Comparison of ENCODE assay signal across 21 mouse cellular contexts in genomic region chr12:33968898-33969178, GRCm38 (mm10). TPM values are rescaled to one million over a fixed set of nuclear protein-coding genes. Genes with fewer than 3 reads are reported as not detected.
DNase-seq lines count a peak whose midpoint lies in the region; ATAC-seq and TF ChIP-seq lines count a peak whose summit lies in the region.
"Had no signal": no experiment of that assay in that cellular context is flagged by ENCODE, and none has a peak within 500 bp of the region (broad histone marks: within the 10 kb centered on the region; RNA-seq: fewer than 3 reads in every experiment).

No protein-coding gene starts in this region.

- TF ChIP-seq CTCF in E14TG2a.4 (conservative IDR thresholded peaks at IDR 0.05; ENCODE audit: low read length), result no peak

- H3K9me3 ChIP-seq in forebrain, embryonic 10.5 days, result no peaks in the 10 kb centered on the region
- no peaks in the 10 kb centered on the region for H3K9me3 ChIP-seq in forebrain, embryonic 16.5 days (ENCODE audit: control insufficient read depth, low read length)
- H3K9me3 ChIP-seq in heart, embryonic 15.5 days (replicated peaks), result no peaks in the 10 kb centered on the region
- H3K9me3 ChIP-seq in E14TG2a.4 (ENCODE audit: low read length), result no peaks in the 10 kb centered on the region
- H3K9me3 ChIP-seq in limb, embryonic 10.5 days (replicated peaks), result no peaks in the 10 kb centered on the region

- no peak for DNase-seq in forebrain, embryonic 10.5 days (ENCODE audit: extremely low spot score, low spot score)
- no peak for DNase-seq in heart, adult 18-20 months
- no peak for DNase-seq in limb, embryonic 10.5 days (ENCODE audit: low spot score)
- DNase-seq in right cerebral cortex, postnatal 4 days, result no peak
- DNase-seq: adrenal gland, postnatal 14 days; cerebellum, adult 8-10 months; lung, postnatal 10 days had no signal

- H3K27me3 ChIP-seq in forebrain, embryonic 10.5 days (ENCODE audit: poor library complexity, severe bottlenecking), result peaks cover 98% of the 10 kb centered on the region
- H3K27me3 ChIP-seq in forebrain, embryonic 16.5 days (replicated peaks; ENCODE audit: control insufficient read depth, insufficient read depth, low read length), result peaks cover 56% of the 10 kb centered on the region
- H3K27me3 ChIP-seq in heart, embryonic 15.5 days, result peaks cover 85% of the 10 kb centered on the region
- peaks cover 79% of the 10 kb centered on the region for H3K27me3 ChIP-seq in E14TG2a.4 (ENCODE audit: insufficient read depth, low read length)
- H3K27me3 ChIP-seq in limb, embryonic 10.5 days (ENCODE audit: low read depth, poor library complexity, severe bottlenecking), result 0 out of 2 replicates have a peak, but pooled peaks cover 5% of the 10 kb centered on the region
- H3K27me3 ChIP-seq: CH12.LX had no signal

- peak overlapping the region; percentile 42 for H3K4me3 ChIP-seq in forebrain, embryonic 10.5 days
- no peak overlapping the region for H3K4me3 ChIP-seq in forebrain, embryonic 16.5 days (replicated peaks; ENCODE audit: low read length)
- no peak overlapping the region; the same call in 1 of the 2 replicates for H3K4me3 ChIP-seq in heart, embryonic 15.5 days
- peak overlapping the region; percentile 51; the same call in 1 of the 2 replicates for H3K4me3 ChIP-seq in E14TG2a.4 (replicated peaks; ENCODE audit: low read length)
- H3K4me3 ChIP-seq in limb, embryonic 10.5 days, result peak overlapping the region; percentile 54
- H3K4me3 ChIP-seq: layer of hippocampus, adult 2 months; megakaryocyte, embryonic 14.5 days; myocyte had no signal

- H3K9ac ChIP-seq in forebrain, embryonic 16.5 days (replicated peaks; ENCODE audit: low read depth, low read length), result no peak overlapping the region
- H3K9ac ChIP-seq in heart, embryonic 15.5 days, result no peak overlapping the region
- H3K9ac ChIP-seq: liver, embryonic 14.5 days had no signal

- 6% methylated on average over 4 of the region's 4 CpGs for WGBS in forebrain, embryonic 10.5 days
- 4% methylated on average over 4 of the region's 4 CpGs for WGBS in forebrain, embryonic 16.5 days
- WGBS in heart, embryonic 15.5 days, result 36% methylated on average over 4 of the region's 4 CpGs
- 12% methylated on average over 4 of the region's 4 CpGs for WGBS in limb, embryonic 10.5 days

- H3K4me2 ChIP-seq in forebrain, embryonic 16.5 days (ENCODE audit: low read length), result no peak overlapping the region
- peak overlapping the region; percentile 68; the same call in 1 of the 2 replicates for H3K4me2 ChIP-seq in heart, embryonic 15.5 days

- H3K27ac ChIP-seq in forebrain, embryonic 10.5 days, result peak overlapping the region; percentile 62; the same call in 1 of the 2 replicates
- no peak overlapping the region for H3K27ac ChIP-seq in forebrain, embryonic 16.5 days (ENCODE audit: low read length)
- no peak overlapping the region for H3K27ac ChIP-seq in heart, embryonic 15.5 days
- H3K27ac ChIP-seq in limb, embryonic 10.5 days, result peak overlapping the region; percentile 83
- H3K27ac ChIP-seq: layer of hippocampus, adult 2 months; liver, embryonic 14.5 days had no signal

- ATAC-seq in forebrain, embryonic 16.5 days, result no peak
- no peak for ATAC-seq in heart, embryonic 15.5 days (replicated peaks; ENCODE audit: insufficient number of reproducible peaks, insufficient read depth, low FRiP score, low read depth)
- ATAC-seq in cerebellum, adult (ENCODE audit: insufficient number of reproducible peaks, low FRiP score, low TSS enrichment), result no peak

- H3K4me1 ChIP-seq in forebrain, embryonic 10.5 days, result peaks cover 38% of the 10 kb centered on the region
- peaks cover 6% of the 10 kb centered on the region for H3K4me1 ChIP-seq in forebrain, embryonic 16.5 days (replicated peaks; ENCODE audit: control insufficient read depth, insufficient read depth, low read length)
- peaks cover 24% of the 10 kb centered on the region for H3K4me1 ChIP-seq in heart, embryonic 15.5 days (replicated peaks)
- peaks cover 33% of the 10 kb centered on the region for H3K4me1 ChIP-seq in E14TG2a.4 (replicated peaks; ENCODE audit: low read depth, low read length)
- H3K4me1 ChIP-seq in limb, embryonic 10.5 days, result peaks cover 52% of the 10 kb centered on the region

- H3K36me3 ChIP-seq in forebrain, embryonic 10.5 days (replicated peaks), result no peaks in the 10 kb centered on the region
- no peaks in the 10 kb centered on the region for H3K36me3 ChIP-seq in forebrain, embryonic 16.5 days (ENCODE audit: control insufficient read depth, insufficient read depth)
- H3K36me3 ChIP-seq in heart, embryonic 15.5 days, result no peaks in the 10 kb centered on the region
- H3K36me3 ChIP-seq in E14TG2a.4 (ENCODE audit: insufficient read depth, low read length), result no peaks in the 10 kb centered on the region
- no peaks in the 10 kb centered on the region for H3K36me3 ChIP-seq in limb, embryonic 10.5 days

RNA-seq across cellular contexts. Expression of gene Twist1, which starts 11.4 kb away (rescaled TPM):
- 9.1 and 12.1 TPM in 2 replicates for polyA plus RNA-seq in forebrain, embryonic 10.5 days (2016; fragmentation: Nextera tagmentation; extraction: Ambion mirVana)
- 0.51 and 0.58 TPM in 2 replicates for polyA plus RNA-seq in forebrain, embryonic 16.5 days (2015; fragmentation: Nextera tagmentation; extraction: Ambion mirVana)
- 3.3 TPM in 2 replicates for polyA plus RNA-seq in heart, embryonic 15.5 days (2015; fragmentation: Nextera tagmentation; extraction: Ambion mirVana)
- total RNA-seq in heart, adult 18-20 months (2021), result 1 to 10 TPM; 1.3 to 2.3 TPM
- 31.0 and 33.4 TPM in 2 replicates for polyA plus RNA-seq in limb, embryonic 10.5 days (2016; fragmentation: Nextera tagmentation; extraction: Ambion mirVana)
- total RNA-seq: CH12.LX had no signal

RNA-seq across cellular contexts. Expression of gene Ferd3l, which starts 40.6 kb away (rescaled TPM):
- 0.30 and 0.55 TPM in 2 replicates for polyA plus RNA-seq in forebrain, embryonic 10.5 days (2016; fragmentation: Nextera tagmentation; extraction: Ambion mirVana)
- polyA plus RNA-seq in forebrain, embryonic 16.5 days (2015; fragmentation: Nextera tagmentation; extraction: Ambion mirVana), result not detected in 2 replicates
- polyA plus RNA-seq in heart, embryonic 15.5 days (2015; fragmentation: Nextera tagmentation; extraction: Ambion mirVana), result not detected in 2 replicates
- not detected for total RNA-seq in heart, adult 18-20 months (2021)
- polyA plus RNA-seq in limb, embryonic 10.5 days (2016; fragmentation: Nextera tagmentation; extraction: Ambion mirVana), result not detected in 2 replicates
- total RNA-seq: adrenal gland, postnatal 14 days; CH12.LX; gastrocnemius, adult 18-20 months; layer of hippocampus, adult 2 months had no signal
- polyA plus RNA-seq: heart, embryonic 16.5 days; intestine, embryonic 14.5 days; kidney, embryonic 16.5 days; liver, embryonic 14.5 days; myocyte; urinary bladder, adult 2 months had no signal

Comparison
In these comparisons a context has a peak if more than half of its experiments do, and no peak if none do; other contexts are left out.
1. H3K27ac ChIP-seq: peak in forebrain, embryonic 10.5 days (single experiment) and limb, embryonic 10.5 days (single experiment); none in forebrain, embryonic 16.5 days (single experiment) and heart, embryonic 15.5 days (single experiment).
2. H3K4me3 ChIP-seq: peak in forebrain, embryonic 10.5 days (single experiment), E14TG2a.4 (single experiment) and limb, embryonic 10.5 days (single experiment); none in forebrain, embryonic 16.5 days (single experiment) and heart, embryonic 15.5 days (single experiment).